Mouse (Mus musculus): ENCODE results near the gene Rtkn2. TPM values are rescaled to one million over a fixed set of nuclear protein-coding genes. Genes with fewer than 3 reads are reported as not detected.
A peak's percentile ranks its signal among the peaks of the same experiment; 100 is the strongest.

Rtkn2 gene
- polyA plus RNA-seq, 1 experiment from 2014 or later: 11.2 TPM

GRCm38 (mm10) chr10:68106351-68106950 is 127.1 kb downstream of the Rtkn2 start:
- Histone ChIP-seq H3K4me3 (ENCODE audit: low read depth, low read length) (no peak overlapping the region), H3K27me3 (replicated peaks; ENCODE audit: control insufficient read depth, insufficient read depth, low read length) (no peaks in the 10 kb centered on the region), H3K9ac (ENCODE audit: low read length) (no peak overlapping the region), H3K27ac (ENCODE audit: low read depth, low read length) (peak overlapping the region; percentile 60), H3K4me1 (ENCODE audit: control insufficient read depth, insufficient read depth, low read length) (peaks cover 7% of the 10 kb centered on the region; the same call in 1 of the 2 replicates), H3K4me2 (ENCODE audit: low read length) (no peak overlapping the region), H3K9me3 (replicated peaks; ENCODE audit: control insufficient read depth, low read length) (no peaks in the 10 kb centered on the region), H3K36me3 (ENCODE audit: control insufficient read depth, insufficient read depth, low read length) (no peaks in the 10 kb centered on the region)
- 51% methylated on average over 9 of the region's 9 CpGs for WGBS
- no peak for ATAC-seq
- peak; percentile 51 for DNase-seq (ENCODE audit: low spot score)

- ATAC-seq: no peak
- 89% methylated on average over 6 of the region's 6 CpGs for WGBS
These were observed 128.3 kb downstream of the Rtkn2 start for GRCm38 (mm10) chr10:68107716-68108115.

More at GRCm38 (mm10) chr10:68107716-68108115, 128.3 kb downstream of the Rtkn2 start:
- no peak overlapping the region for H3K4me2 ChIP-seq (ENCODE audit: low read length)
- H3K27me3 ChIP-seq (replicated peaks; ENCODE audit: control insufficient read depth, insufficient read depth, low read length): no peaks in the 10 kb centered on the region
- no peak overlapping the region for H3K4me3 ChIP-seq (ENCODE audit: low read depth, low read length)
- 0 out of 2 replicates have a peak overlapping the region, but pooled peaks have one; percentile 39 for H3K27ac ChIP-seq (ENCODE audit: low read depth, low read length)
- H3K4me1 ChIP-seq (ENCODE audit: control insufficient read depth, insufficient read depth, low read length): peaks cover 7% of the 10 kb centered on the region; the same call in 1 of the 2 replicates
- H3K36me3 ChIP-seq (ENCODE audit: control insufficient read depth, insufficient read depth, low read length): no peaks in the 10 kb centered on the region
- no peaks in the 10 kb centered on the region for H3K9me3 ChIP-seq (replicated peaks; ENCODE audit: control insufficient read depth, low read length)
- no peak overlapping the region for H3K9ac ChIP-seq (ENCODE audit: low read length)
- no peak for DNase-seq (ENCODE audit: low spot score)

Other genes with a start within 250 kb of the Rtkn2 start
- gene Zfp365, start 66.9 kb upstream of the Rtkn2 start, polyA plus RNA-seq (2014; fragmentation: Nextera tagmentation; extraction: Ambion mirVana): 1.2 and 1.8 TPM in 2 replicates